Mouse (Mus musculus) cerebellum, postnatal 25 days (tissue): ENCODE data around the gene Myh6.
"Not testable (repeated sequence)": the region's sequence is repeated elsewhere in the genome, so short reads cannot be mapped to it uniquely, and the experiment has no call there.

ENCODE experiments used
- DNase-seq, 2 experiments: peaks; one replicate each; pipeline ENCODE4 v3.0.0; 2021; ENCODE audit warnings: mixed read lengths in 2 of 2

Gene Myh6

DNA sequence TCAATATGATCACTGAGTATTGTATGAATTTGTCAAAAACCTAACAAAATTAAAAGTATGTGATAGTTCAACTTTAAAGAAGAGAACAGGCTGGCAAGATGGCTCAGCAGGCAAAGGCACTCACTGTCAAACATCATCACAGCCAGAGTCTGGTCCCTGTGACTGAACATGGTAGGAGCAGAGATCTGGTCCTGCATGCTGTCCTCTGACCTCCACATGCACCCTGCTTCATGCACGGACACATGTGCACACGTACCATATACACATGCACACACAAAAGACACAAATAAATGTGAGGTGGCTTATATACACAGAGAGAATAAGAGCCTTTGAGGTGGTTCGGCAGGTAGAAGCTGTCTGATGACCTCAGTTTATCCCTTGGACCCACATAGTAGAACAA is 11.2 kb downstream of the Myh6 start:
- DNase-seq: no peak

DNA sequence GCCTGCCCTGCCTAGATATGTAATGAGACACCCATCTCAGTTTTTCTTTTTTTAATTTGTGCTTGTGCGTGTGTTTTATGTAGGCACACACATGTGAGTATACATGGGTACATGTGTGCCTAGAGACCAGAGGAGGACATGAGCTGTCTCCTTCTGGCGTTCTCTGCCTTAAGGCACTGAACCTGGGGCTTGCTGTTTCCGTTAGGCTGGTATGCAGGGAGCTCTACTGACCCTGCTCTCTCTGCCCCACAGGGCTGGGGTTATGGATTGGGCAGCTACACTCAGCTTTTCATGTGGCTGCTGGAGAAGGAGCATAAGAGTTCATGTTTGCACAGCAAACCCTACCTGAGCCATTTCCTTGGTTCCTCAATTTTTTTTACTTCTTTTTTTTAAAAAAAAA is 12.3 kb downstream of the Myh6 start:
- DNase-seq: no peak

DNA sequence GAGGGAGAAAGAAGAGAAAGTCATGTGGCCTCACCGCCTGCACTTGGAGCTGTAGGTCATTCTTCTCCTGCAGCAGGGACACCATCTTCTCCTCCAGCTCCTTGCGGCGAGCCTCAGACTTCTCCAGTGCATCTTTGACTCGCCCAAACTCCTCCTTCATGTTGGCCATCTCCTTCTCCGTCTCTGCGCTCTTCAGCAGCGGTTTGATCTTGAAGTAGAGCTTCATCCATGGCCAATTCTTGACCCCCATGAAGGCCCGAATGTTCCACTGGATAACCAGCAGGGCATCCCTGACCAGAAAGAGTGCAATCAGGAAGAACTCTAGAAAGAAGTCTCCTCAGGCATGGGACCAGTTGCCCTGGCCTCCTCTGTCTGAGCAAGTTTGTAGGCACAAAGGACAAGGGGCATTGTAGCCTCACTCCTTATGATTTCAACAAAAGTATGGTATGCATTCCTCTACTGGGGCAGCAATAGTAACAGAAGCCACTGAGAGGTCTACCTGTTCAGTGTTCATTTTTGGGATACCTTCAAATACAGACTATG is 13.0 kb downstream of the Myh6 start:
- no peak for DNase-seq

DNA sequence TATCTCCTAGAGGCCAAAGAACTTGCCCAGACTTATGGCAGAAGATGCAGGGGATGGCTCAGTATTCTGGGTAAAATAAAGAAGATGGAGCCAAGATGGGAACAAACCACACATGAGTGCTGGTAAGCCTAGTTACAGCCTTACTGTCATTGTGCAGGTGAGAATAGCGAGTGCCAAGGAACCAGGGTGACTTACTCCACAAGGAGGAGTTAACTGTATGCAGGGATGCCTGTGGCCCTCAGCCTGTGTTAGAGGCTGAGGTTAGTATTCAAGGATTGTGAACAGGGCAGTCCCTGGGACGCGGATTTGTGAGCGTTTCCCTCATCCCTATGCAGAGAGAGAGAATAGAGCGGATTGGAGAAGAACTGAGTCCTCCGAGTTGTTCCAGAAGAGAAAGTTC is 15.1 kb downstream of the Myh6 start:
- no peak for DNase-seq

DNA sequence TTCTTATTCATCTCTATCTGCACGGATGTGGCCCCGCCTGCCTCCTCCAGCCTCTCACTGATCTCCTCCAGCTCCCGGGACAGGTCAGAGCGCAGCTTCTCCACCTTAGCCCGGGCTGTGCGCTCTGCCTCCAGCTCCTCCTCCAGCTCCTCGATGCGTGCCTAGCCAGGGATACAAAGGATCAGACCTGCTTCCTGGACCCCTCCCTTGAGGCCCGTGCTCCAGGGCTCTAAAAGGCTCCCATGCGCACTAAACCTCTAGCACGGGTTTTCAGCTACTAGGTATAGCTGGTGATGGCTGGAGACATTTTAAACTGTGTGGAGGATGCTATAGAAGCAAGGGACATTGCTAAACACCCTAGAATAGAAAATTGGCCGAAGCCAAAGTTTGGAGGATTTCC is 16.2 kb downstream of the Myh6 start:
- no peak for DNase-seq

DNA sequence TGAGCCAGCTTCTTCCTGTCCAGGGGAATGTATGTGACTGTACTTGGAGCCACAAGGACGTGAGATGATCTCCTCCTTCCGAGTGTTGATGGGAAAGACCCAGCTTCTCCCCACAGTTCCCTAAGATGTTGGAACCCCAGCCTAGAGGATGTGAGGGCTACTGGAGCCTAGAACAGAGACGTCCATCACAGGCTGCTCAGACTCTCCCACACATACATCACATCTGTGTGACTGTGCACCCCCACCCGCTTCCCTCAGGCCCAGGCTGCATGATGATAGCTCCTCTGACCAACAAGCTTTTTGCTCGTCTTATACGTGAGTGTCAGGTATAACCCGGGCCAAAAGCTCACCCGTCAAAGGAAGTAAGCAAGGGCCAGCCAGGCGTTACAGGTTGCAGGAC is 17.9 kb downstream of the Myh6 start:
- no peak for DNase-seq

DNA sequence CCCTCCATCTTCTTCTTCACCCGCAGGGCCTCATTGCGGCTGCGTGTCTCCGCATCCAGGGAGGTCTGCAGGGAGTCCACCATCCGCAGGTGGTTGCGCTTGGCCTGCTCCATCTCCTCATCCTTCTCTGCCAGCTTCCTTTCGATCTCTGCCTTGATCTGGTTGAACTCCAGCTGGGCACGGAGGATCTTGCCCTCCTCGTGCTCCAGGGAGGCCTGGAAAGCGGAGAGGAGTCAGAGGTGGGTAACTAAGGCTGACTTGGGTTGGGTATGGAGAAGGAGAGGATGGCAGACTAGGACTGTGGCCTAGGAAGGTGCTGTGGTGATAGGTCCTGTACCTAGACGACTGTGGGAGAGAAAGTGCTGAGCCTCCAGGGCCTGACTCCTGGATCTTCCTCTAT is 19.7 kb downstream of the Myh6 start:
- not testable (repeated sequence) for DNase-seq

DNA sequence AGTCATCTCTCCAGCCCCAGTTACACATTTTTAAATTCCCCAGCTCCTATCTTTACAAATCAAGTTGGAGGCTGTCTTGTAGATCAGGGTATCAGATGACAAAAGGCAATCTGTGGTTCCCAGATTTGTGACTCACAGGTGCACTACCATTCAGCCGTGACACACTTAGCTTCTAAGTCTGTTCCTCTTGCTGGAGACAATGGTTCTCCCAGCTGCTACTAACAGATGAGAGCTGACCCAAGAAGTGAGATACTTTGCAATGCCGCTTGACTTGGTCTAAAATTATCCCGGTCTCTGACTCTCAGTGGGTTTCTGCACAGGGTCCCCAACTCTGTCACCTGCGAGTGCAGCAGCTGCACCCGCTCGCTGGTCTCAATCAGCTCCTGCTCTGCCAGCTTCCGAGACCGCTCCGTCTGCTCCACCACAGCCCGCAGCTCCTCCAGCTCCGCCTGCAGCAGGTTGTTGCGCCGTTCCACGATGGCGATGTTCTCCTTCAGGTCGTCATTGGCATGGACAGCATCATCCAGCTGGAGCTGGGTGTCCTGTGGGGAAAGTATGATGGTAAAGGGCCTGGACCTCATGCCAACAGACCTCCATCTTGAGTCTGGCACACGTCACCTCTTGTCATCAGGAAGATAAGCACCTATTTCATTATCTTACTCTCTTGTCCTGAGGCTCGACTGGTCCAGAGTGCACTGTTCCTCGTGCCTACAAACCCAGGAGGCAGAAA is 20.6 kb downstream of the Myh6 start:
- no peak for DNase-seq

DNA sequence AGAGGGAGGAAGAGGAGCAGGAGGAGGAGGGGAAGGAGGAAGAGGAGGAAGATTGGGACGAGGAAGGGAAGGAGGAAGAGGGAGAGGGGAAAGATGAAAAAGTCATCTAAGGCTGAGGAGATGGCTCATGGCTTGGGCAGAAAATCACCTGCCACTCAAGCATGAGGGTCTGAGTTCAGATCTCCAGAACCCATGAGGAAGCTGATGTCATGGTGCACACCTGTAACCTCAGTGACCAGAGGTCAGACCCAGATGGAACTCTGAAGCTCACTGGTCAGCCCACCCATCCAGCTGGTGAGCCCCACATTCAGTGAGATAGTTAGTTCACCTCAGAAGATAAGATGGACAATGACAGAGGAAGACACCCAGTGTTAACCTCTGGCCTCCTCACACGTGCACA is 21.8 kb downstream of the Myh6 start:
- DNase-seq: no peak

DNA sequence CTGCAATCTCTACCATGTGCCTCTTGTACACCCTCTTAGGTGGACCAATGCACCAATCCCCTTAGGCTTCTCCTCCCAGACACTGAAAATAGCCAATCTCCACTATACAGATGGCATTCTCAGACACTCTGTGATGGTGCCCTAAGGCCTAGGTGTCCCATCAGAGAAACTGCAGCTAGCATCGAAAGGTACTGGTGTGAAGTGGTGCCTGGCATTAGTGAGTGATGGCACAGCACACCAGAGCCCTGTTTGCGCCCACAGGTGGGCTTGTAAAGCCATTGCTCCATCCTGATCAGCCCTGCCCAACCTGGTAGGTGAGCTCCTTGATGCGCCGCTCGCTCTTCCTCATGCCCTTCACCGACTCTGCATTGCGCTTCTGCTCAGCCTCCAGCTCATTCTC is 22.8 kb downstream of the Myh6 start:
- no peak for DNase-seq

DNA sequence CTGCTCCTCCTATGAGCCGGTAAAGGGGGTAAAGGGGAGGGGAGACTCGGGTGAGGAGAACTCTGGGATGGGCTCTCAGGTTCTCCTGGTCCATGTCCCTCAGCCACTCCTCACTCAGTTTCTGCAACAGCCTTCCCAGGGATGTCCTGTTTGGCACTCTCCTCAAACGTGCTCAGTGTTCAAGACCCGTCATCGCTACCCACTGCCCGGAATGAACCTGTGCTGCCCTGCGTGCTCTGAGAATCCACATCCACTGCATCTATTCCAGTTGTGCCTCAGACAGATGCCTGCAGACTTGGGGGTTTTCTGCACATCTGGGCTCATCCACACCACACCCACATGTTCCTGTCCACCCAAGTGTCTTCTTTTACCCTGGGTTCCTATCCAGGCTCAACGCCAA is 24.2 kb downstream of the Myh6 start:
- DNase-seq: no peak

DNA sequence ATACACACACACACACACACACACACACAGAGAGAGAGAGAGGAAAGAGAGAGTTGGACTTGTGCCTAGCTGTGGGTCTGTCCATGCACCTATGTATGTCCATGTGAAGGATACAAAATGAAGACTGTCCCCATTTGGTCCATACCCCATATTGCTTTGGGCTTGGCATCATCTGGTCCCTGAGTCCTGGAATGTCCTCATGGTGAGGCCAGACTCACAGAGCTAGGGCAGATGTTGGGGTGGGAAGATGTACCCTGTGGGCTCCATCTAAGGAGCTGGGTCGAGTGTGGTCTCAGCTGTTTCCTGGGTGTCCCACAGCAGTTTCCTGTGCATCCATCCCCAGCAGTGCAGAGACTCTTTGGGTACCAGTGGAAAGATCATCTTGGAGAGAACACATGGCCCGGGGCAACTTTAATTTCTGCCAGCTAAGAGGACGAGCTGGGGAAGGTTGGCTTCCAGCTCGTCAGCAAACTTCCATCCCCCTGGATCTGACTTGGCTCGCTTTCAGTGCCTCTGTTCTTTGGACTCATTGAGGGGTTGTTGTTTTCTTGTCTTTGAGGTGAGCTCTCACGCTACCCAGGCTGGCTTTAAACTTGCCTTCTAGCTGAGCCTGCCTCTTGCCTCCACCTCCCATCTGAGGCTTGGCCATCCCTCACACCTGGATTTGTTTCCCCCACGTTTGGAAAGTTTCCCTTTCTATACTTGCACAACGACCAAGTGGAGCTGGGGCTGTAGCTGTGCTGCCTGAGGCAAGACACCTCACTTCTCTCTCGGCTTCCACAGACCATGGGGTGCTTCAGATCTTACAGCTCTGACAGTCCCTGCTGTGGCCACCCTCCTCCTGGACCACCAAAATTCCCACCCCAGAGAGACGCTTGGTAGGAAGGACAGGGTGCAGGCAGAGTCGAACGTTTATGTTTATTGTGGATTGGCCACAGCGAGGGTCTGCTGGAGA is 25.4 kb downstream of the Myh6 start:
- no peak for DNase-seq

DNA sequence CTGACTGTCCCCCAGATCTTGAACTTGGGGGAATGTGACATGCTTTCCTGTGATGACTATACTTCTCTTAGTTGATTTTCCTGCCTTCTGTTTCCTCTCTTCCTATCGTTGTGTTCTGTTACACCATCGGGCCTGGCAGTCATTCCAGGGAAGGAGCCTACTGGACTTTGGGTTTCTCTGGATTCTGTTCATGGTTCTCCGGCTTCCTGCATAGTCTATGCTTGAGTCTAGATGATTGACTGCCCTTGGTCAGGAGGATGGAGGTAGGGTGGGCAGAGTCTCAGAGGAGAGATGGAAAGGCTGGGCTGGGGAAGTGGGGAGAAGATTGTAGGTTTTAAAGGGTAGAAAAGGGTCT is 26.6 kb downstream of the Myh6 start:
- no peak for DNase-seq

DNA sequence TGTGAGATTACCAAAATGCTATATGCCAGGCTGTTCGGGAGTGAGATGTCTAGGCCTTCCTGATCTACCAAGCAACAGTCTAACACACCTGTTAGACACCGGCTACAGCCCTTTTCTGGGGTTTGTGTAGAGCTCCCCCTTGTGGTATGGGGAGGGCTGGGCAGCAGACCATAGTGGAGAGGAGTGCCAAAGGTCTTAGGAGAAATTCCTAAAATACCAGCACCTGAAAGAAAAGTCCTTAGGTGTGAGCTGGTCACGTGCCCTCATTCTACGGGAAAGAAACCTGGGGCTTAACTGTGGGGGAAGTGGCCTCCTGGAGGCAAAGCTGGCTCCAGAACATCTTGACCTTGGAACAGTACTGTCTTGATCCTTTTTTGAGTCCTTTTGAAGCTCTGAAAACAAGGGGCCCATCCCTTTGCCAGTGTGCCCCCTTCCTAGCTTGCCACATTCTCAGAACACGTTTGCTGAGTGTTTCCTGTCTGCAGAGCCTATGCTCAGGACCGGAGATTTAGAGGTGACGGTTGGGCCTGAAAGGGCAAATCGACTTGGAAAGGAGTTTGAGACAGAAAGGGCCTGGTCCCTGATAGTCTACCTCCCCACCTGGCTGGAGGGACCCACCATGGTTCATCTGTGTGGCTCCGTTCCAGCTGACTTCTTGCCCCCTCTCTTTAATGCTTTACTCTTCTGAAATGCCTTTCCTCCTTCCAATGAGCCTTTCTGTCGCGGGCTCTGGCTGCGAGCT is 27.1 kb downstream of the Myh6 start:
- DNase-seq: peak; percentile 62 to 75

DNA sequence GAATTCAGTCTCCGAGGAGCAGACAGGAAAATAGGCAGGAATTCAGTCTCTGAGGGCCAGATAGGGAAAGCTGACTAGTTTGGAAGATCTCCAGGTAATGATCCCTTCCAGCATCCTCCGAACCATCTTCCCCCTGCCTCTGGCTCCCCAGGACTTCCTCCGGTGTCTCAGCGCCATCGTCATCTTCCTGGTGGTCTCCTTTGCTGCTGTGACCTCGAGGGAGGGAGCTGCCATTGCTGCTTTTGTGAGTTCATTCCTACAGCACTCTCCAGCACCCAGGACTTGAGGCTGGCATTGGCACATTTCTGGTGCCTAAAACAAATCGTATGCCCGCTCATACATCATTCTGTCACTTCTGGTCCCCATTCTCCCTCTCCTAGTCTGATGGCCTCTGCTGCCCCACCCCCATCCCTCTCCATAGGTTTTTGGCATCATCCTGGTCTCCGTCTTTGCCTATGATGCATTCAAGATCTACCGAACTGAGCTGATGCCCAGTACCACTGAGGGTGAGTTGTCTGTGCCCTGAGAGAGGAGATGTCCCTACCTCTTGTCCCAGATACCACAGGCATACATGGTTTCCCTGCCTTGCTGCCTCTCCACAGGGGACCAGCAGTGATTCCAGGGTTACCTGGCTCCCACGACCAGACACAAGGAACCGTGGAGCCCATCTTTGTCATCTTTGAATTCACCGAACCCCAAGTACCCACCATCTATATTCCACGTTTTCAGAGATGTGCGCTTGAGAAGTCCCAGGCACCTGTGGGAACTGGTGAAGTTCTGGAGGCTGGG is 28.1 kb downstream of the Myh6 start:
- no peak for DNase-seq

DNA sequence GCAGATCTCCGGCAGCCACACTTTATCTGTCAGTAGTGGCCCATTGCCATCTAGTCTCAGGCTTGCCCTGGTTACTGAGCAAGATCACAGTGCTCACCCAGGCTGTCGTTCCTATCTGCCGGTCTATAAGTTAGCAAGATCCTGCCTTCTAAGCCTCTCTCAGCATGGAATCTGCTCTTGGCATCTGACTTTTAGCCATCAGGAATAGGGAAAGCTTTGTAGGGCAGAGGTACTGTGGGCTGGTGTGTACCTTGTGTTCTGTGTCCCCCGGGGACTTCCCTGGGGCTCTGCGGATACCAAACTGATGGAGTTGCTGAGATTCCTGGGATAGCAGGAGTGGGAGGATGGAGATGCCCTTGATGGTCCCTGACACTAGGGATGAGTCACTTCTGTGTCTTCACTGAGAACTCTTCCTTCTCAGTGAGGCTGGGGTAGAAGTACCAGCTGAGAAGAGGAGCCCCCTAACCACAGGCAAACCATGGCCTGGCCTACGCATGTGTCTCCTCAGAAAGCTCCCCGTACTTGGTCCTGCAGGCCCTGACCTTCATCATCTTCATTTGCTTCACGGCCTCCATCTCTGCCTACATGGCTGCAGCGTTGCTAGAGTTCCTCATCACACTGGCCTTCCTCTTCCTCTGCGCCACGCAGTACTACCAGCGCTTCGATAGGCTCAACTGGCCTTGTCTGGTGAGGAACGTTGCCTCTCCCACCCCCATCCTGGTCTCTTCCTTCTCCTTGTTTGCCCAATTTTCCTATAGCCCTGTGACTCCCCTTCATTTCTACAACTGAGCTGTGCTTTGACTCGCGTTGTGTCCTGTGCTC is 29.2 kb downstream of the Myh6 start:
- DNase-seq: no peak

DNA sequence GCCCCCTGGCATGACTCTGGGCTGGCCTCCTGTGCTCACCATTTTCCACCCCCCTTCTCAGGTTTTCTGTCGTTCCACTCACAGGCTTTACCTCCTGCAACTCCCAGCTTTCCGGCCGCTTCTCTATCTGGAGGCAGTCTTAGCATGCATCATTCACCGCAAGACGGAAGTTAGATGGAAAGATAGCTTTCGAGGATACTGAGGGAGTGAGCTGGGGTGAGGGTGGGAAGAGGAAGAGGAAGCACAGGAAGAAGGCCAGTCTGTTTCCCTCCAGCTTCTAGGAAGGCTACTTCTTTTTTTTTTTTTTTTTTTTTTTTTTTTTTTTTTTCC is 29.9 kb downstream of the Myh6 start:
- no peak for DNase-seq

DNA sequence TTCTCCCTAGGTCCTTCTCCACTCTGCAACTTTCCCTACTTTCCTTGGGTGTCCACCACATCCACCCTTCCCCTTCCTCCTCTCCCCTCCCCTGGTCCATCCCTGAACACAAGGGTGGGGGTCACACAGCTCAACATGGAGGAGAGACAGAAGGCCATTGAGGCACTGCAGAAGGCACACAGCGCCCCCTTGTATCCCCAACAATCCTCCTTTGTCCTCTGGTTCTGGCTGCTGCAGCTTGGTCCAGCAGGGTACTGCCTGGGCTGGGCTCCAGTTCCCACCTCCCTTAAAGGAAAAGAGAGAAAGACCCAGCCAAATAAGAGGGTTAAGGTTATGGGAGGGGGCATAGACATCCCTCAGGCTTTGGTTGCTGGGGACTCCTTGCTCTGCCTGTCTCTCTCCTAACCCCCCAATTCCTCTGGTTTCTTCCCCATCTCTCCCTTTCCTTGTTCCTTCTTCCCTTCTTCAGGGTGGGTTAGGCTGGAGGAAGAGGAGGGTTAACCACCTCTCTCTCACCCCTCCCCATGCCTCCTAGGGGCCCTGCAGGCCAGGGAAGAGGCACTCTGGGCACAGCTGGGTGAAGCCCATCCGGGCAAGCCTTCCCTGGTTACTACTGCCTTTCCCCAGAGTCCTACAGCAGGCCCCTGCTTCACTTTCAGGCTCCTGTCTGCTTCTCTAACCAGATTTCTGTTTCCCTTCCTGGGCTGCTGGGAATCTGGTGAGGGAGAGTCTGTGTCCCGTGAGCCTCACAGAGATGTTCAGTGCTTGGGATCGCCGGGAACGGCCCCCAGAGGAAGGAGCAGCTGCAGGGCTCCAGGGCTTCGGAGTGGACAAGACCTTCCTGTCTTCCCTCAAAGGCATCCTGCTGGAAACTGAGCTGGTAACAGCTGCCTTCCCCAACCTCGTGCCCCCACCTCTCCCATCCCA is 30.6 kb downstream of the Myh6 start, which contains the start of gene Cmtm5:
TSS of gene Cmtm5 (plus strand) at position 358 of the 927 bp plus-strand sequence.
- DNase-seq: peak in 1 of 2 experiments; percentile 52

DNA sequence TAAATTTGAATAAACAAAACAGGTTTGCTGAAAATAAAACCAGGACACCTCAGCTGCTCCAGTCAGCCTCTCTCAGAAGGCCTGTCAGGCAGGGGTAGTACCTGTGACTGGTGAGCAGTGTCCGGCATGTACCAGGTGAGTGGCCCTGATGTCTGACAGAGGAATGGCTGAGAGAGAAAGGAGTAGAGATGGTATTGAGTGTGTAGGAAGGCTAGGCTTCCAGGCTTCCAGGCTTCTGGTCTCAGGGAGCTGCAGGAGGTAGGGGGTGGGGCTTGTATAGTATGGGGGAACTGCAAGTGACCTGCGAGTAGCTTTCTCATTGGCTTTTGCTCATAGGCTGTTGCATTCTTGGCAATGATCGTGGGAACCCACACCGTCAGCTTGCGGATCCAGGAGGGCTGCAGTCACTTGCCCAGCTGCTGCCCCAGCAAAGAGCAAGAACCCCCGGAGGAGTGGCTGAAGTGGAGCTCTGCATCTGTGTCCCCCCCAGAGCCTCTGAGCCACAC is 34.0 kb downstream of the Myh6 start, which contains the start of gene Il25:
TSS of gene Il25 (plus strand) at position 51 of the 506 bp plus-strand sequence.
- no peak for DNase-seq

DNA sequence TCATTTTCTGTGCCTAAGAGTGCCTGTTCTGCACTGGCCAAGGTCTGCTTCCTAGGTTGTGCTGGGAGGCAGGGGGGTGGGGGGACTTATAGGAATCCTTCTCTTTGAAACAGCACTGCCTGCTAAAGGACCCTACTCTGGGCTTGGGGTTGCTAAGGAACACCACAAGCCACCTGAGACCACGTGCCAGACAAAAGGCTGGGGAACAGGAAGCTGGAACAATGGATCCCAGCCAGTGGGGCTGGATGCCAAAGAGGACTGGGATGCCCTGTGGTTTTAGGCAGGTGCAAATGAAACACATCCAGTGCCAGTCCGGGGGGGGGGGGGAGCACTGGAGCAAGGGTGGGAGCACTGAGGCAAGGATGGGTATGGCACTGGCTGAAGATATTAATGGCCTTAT is 36.3 kb downstream of the Myh6 start:
- peak in 1 of 2 experiments; percentile 54 for DNase-seq
